Mouse (Mus musculus): ENCODE measurements at regions not wholly inside any gene's neighbourhood (a gene's known extent, or its start where the extent isn't known, plus 50 kb on each side); places are given as distances from the start of the nearest gene placed in this dataset.

DNA sequence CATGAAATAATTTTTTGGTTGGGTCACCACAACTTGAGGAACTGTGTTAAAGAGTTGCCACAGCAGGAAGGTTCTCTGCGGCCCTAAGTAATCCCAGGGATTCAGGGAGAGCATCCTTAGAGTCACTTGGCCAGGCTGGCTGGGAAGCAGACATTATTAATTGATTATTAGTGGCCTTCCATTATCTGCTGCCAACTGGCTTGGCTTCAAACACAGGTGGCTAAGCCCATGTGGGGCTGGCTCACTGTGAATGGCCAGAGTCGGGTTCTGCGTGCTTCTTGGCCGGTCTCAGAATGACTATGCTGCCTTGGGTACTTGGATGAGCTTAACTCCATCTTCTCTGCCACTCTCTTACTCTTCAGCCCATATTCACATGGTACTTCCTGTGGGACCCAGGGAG, 144.2 kb downstream of the Trim33 start:
- H3K27me3 ChIP-seq (ENCODE audit: control insufficient read depth, insufficient read depth, low read length): no peaks in the 10 kb centered on the region
- no peaks in the 10 kb centered on the region for H3K36me3 ChIP-seq (ENCODE audit: control insufficient read depth, insufficient read depth)
- no peak overlapping the region for H3K27ac ChIP-seq (ENCODE audit: low read length)
- H3K4me3 ChIP-seq (ENCODE audit: low read length): no peak overlapping the region
- no peak overlapping the region for H3K9ac ChIP-seq (ENCODE audit: low read length)
- 84% methylated on average over 4 of the region's 4 CpGs for WGBS
- no peaks in the 10 kb centered on the region for H3K9me3 ChIP-seq (replicated peaks; ENCODE audit: control insufficient read depth, low read length)
- H3K4me2 ChIP-seq (ENCODE audit: low read depth, low read length): no peak overlapping the region
- no peak for ATAC-seq (replicated peaks; ENCODE audit: extremely low read depth, insufficient read depth, low FRiP score)
- H3K4me1 ChIP-seq (ENCODE audit: control insufficient read depth, insufficient read depth, low read length): peaks cover 17% of the 10 kb centered on the region

DNA sequence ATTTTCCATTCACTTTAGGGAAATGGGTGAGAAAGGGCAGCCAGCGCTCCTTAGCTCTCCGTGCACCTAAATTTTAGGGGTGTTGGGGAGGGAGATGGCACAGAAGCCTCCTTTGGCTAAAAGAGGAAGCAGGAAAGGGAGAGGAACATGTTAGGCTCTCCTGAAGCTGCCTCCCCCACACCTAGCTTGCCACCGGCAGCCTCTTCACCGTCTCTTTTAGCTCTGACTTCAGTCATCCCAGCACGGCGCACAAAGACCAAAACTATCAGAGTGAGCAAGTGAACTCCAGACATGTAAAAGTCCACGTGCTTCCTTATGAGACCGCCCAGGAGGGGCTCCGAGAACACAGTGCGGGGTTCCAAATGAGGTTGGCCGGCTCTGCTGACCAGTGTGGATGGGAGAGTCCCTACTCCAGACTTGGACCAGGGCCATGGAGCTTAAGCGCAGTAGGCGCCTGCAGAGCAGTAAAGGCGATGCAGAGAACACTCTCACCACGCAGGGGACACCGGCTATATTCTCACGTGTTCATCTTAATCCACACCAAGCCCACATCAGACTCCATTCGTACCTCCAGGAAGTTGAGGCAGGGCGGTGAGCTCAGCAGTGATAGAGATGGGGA, 146.8 kb downstream of the Trim33 start:
- H3K4me2 ChIP-seq (ENCODE audit: low read depth, low read length): no peak overlapping the region
- WGBS: 75% methylated on average over 19 of the region's 19 CpGs
- no peaks in the 10 kb centered on the region for H3K9me3 ChIP-seq (replicated peaks; ENCODE audit: control insufficient read depth, low read length)
- H3K9ac ChIP-seq (ENCODE audit: low read length): no peak overlapping the region
- no peaks in the 10 kb centered on the region for H3K27me3 ChIP-seq (ENCODE audit: control insufficient read depth, insufficient read depth, low read length)
- no peak overlapping the region for H3K4me3 ChIP-seq (ENCODE audit: low read length)
- no peak overlapping the region for H3K27ac ChIP-seq (ENCODE audit: low read length)
- peaks cover under 1% of the 10 kb centered on the region; the same call in 1 of the 2 replicates for H3K4me1 ChIP-seq (ENCODE audit: control insufficient read depth, insufficient read depth, low read length)
- no peak for ATAC-seq (replicated peaks; ENCODE audit: extremely low read depth, insufficient read depth, low FRiP score)
- no peaks in the 10 kb centered on the region for H3K36me3 ChIP-seq (ENCODE audit: control insufficient read depth, insufficient read depth)

- Histone ChIP-seq H3K9ac (ENCODE audit: low read length) (no peak overlapping the region), H3K27me3 (ENCODE audit: control insufficient read depth, insufficient read depth, low read length) (no peaks in the 10 kb centered on the region), H3K4me1 (ENCODE audit: control insufficient read depth, insufficient read depth, low read length) (peaks cover 5% of the 10 kb centered on the region), H3K27ac (ENCODE audit: low read length) (no peak overlapping the region), H3K36me3 (ENCODE audit: control insufficient read depth, insufficient read depth) (no peaks in the 10 kb centered on the region), H3K4me3 (ENCODE audit: low read length) (no peak overlapping the region), H3K4me2 (ENCODE audit: low read depth, low read length) (no peak overlapping the region), H3K9me3 (replicated peaks; ENCODE audit: control insufficient read depth, low read length) (no peaks in the 10 kb centered on the region)
- ATAC-seq (replicated peaks; ENCODE audit: extremely low read depth, insufficient read depth, low FRiP score): no peak
- WGBS: 15% methylated on average over 5 of the region's 5 CpGs
Observed at GRCm38 (mm10) chr3:103429227-103429788, 145.7 kb upstream of the Syt6 start.

GRCm38 (mm10) chr3:103430131-103430530, 144.9 kb upstream of the Syt6 start:
- Histone ChIP-seq H3K27me3 (ENCODE audit: control insufficient read depth, insufficient read depth, low read length) (no peaks in the 10 kb centered on the region), H3K9me3 (replicated peaks; ENCODE audit: control insufficient read depth, low read length) (no peaks in the 10 kb centered on the region), H3K4me3 (ENCODE audit: low read length) (no peak overlapping the region), H3K4me1 (ENCODE audit: control insufficient read depth, insufficient read depth, low read length) (peaks cover 7% of the 10 kb centered on the region), H3K27ac (ENCODE audit: low read length) (no peak overlapping the region), H3K36me3 (ENCODE audit: control insufficient read depth, insufficient read depth) (no peaks in the 10 kb centered on the region), H3K9ac (ENCODE audit: low read length) (no peak overlapping the region), H3K4me2 (ENCODE audit: low read depth, low read length) (no peak overlapping the region)
- no peak for ATAC-seq (replicated peaks; ENCODE audit: extremely low read depth, insufficient read depth, low FRiP score)
- WGBS: 58% methylated on average over 4 of the region's 4 CpGs

- WGBS: 44% methylated on average over 5 of the region's 5 CpGs
- Histone ChIP-seq H3K27ac (ENCODE audit: low read length) (no peak overlapping the region), H3K4me2 (ENCODE audit: low read depth, low read length) (no peak overlapping the region), H3K36me3 (ENCODE audit: control insufficient read depth, insufficient read depth) (no peaks in the 10 kb centered on the region), H3K9me3 (replicated peaks; ENCODE audit: control insufficient read depth, low read length) (no peaks in the 10 kb centered on the region), H3K9ac (ENCODE audit: low read length) (no peak overlapping the region), H3K27me3 (ENCODE audit: control insufficient read depth, insufficient read depth, low read length) (no peaks in the 10 kb centered on the region), H3K4me3 (ENCODE audit: low read length) (no peak overlapping the region), H3K4me1 (ENCODE audit: control insufficient read depth, insufficient read depth, low read length) (peaks cover 7% of the 10 kb centered on the region)
- no peak for ATAC-seq (replicated peaks; ENCODE audit: extremely low read depth, insufficient read depth, low FRiP score)
Observed at GRCm38 (mm10) chr3:103432254-103432653, 142.8 kb upstream of the Syt6 start.

GRCm38 (mm10) chr3:103436902-103437603, 138.0 kb upstream of the Syt6 start:
- no peaks in the 10 kb centered on the region for H3K36me3 ChIP-seq (ENCODE audit: control insufficient read depth, insufficient read depth)
- no peaks in the 10 kb centered on the region for H3K9me3 ChIP-seq (replicated peaks; ENCODE audit: control insufficient read depth, low read length)
- no peak overlapping the region for H3K9ac ChIP-seq (ENCODE audit: low read length)
- no peak for ATAC-seq (replicated peaks; ENCODE audit: extremely low read depth, insufficient read depth, low FRiP score)
- H3K4me3 ChIP-seq (ENCODE audit: low read length): no peak overlapping the region
- no peak overlapping the region for H3K4me2 ChIP-seq (ENCODE audit: low read depth, low read length)
- no peak overlapping the region for H3K27ac ChIP-seq (ENCODE audit: low read length)
- H3K4me1 ChIP-seq (ENCODE audit: control insufficient read depth, insufficient read depth, low read length): peaks cover 7% of the 10 kb centered on the region
- WGBS: 79% methylated on average over 9 of the region's 9 CpGs
- H3K27me3 ChIP-seq (ENCODE audit: control insufficient read depth, insufficient read depth, low read length): no peaks in the 10 kb centered on the region

DNA sequence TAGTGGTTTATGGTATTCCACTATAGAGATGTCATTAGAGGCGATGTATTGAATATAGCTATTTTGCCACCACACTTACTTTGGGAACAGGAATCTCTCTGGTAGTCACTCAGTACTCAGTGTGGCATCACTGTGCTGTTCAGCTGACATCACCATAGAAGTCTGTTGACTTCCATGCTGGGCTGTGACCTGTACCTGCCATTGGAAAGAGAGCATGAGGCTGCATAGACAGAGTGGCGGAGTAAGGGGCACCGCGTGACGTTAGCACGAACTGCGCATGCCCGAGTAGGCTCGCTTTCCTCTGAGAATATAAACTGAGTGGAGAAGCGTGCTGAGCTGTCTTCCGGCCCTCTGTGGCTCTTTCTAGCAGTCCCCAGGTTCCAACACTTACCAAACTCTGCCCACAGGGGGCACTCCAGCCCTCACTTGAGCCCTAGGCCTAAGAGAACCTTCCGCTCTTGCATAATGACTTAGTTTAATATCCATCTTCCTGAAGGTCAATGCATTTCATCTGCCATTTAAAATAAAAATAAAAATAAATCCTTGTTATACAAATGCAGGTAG, 136.2 kb upstream of the Syt6 start:
- Histone ChIP-seq H3K27me3 (ENCODE audit: control insufficient read depth, insufficient read depth, low read length) (no peaks in the 10 kb centered on the region), H3K4me2 (ENCODE audit: low read depth, low read length) (no peak overlapping the region), H3K9me3 (replicated peaks; ENCODE audit: control insufficient read depth, low read length) (no peaks in the 10 kb centered on the region), H3K4me3 (ENCODE audit: low read length) (no peak overlapping the region), H3K27ac (ENCODE audit: low read length) (no peak overlapping the region), H3K36me3 (ENCODE audit: control insufficient read depth, insufficient read depth) (no peaks in the 10 kb centered on the region), H3K4me1 (ENCODE audit: control insufficient read depth, insufficient read depth, low read length) (peaks cover 6% of the 10 kb centered on the region), H3K9ac (ENCODE audit: low read length) (no peak overlapping the region)
- 56% methylated on average over 12 of the region's 12 CpGs for WGBS
- no peak; the same call in 1 of the 2 replicates for ATAC-seq (replicated peaks; ENCODE audit: extremely low read depth, insufficient read depth, low FRiP score)

DNA sequence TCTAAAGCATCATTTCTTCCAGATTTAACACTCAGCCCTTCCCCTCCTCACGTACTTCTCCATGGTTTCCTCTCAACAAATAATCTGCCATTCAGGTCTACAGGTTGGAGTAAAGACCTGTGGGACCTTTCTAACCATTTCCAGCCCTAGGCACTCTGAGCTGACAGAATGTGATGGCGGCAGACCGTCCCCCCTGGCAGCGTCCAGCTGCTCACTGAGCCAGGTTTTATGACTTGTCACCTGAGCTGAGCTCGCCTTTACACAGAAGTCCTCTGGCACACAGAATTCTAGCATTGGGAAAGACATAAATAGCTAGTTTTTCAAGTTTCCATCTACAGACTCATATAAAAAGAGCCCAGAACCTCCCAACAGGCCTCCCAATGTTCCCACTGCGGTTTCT, 131.8 kb upstream of the Syt6 start:
- no peak for ATAC-seq (replicated peaks; ENCODE audit: extremely low read depth, insufficient read depth, low FRiP score)
- H3K9me3 ChIP-seq (replicated peaks; ENCODE audit: control insufficient read depth, low read length): no peaks in the 10 kb centered on the region
- H3K4me2 ChIP-seq (ENCODE audit: low read depth, low read length): no peak overlapping the region
- H3K9ac ChIP-seq (ENCODE audit: low read length): no peak overlapping the region
- no peaks in the 10 kb centered on the region for H3K4me1 ChIP-seq (ENCODE audit: control insufficient read depth, insufficient read depth, low read length)
- WGBS: 85% methylated on average over 6 of the region's 6 CpGs
- H3K4me3 ChIP-seq (ENCODE audit: low read length): no peak overlapping the region
- H3K27me3 ChIP-seq (ENCODE audit: control insufficient read depth, insufficient read depth, low read length): no peaks in the 10 kb centered on the region
- H3K36me3 ChIP-seq (ENCODE audit: control insufficient read depth, insufficient read depth): no peaks in the 10 kb centered on the region
- no peak overlapping the region for H3K27ac ChIP-seq (ENCODE audit: low read length)

GRCm38 (mm10) chr3:103445852-103446251, 129.2 kb upstream of the Syt6 start:
- 81% methylated on average over 8 of the region's 8 CpGs for WGBS
- no peaks in the 10 kb centered on the region for H3K9me3 ChIP-seq (replicated peaks; ENCODE audit: control insufficient read depth, low read length)
- H3K36me3 ChIP-seq (ENCODE audit: control insufficient read depth, insufficient read depth): no peaks in the 10 kb centered on the region
- no peak overlapping the region for H3K27ac ChIP-seq (ENCODE audit: low read length)
- H3K9ac ChIP-seq (ENCODE audit: low read length): no peak overlapping the region
- H3K27me3 ChIP-seq (ENCODE audit: control insufficient read depth, insufficient read depth, low read length): no peaks in the 10 kb centered on the region
- H3K4me1 ChIP-seq (ENCODE audit: control insufficient read depth, insufficient read depth, low read length): no peaks in the 10 kb centered on the region
- no peak for ATAC-seq (replicated peaks; ENCODE audit: extremely low read depth, insufficient read depth, low FRiP score)
- no peak overlapping the region for H3K4me3 ChIP-seq (ENCODE audit: low read length)
- no peak overlapping the region for H3K4me2 ChIP-seq (ENCODE audit: low read depth, low read length)

Measured in heart, embryonic 16.5 days (tissue).